Mouse (Mus musculus) megakaryocyte, adult 5-6 weeks (primary cell): ENCODE results near the gene Slco4a1. TPM values are rescaled to one million over a fixed set of nuclear protein-coding genes. Genes with fewer than 3 reads are reported as not detected.

Experiments used
- ATAC-seq: 2 replicates; pipeline ENCODE4 v1.8.0; 2016; ENCODE audit warnings: mild to moderate bottlenecking, inconsistent platforms; ENCODE audit not compliant: poor library complexity, severe bottlenecking
- total RNA-seq, 2 experiments: library from RNA; stranded (forward) in 1 of 2; stranded (reverse) in 1 of 2; fragments of 153-499, 151-499 nt in 1 of 2; fragments of 221-1000, 200-1000 nt in 1 of 2; gene quantifications; 2 replicates each; pipeline versions ENCODE4 v1.2.3 to v1.2.4; 2015 to 2017

Slco4a1 gene
- total RNA-seq, 2 experiments from 2014 or later: 2.5 to 2.7 TPM

GRCm38 (mm10) chr2:180501217-180501967 lies 45.3 kb downstream of the Slco4a1 start:
- no peak for ATAC-seq

- no peak for ATAC-seq
Measured at GRCm38 (mm10) chr2:180506281-180506680, 50.2 kb downstream of the Slco4a1 start.

GRCm38 (mm10) chr2:180508455-180509115 lies 52.5 kb downstream of the Slco4a1 start:
- ATAC-seq: no peak

DNA sequence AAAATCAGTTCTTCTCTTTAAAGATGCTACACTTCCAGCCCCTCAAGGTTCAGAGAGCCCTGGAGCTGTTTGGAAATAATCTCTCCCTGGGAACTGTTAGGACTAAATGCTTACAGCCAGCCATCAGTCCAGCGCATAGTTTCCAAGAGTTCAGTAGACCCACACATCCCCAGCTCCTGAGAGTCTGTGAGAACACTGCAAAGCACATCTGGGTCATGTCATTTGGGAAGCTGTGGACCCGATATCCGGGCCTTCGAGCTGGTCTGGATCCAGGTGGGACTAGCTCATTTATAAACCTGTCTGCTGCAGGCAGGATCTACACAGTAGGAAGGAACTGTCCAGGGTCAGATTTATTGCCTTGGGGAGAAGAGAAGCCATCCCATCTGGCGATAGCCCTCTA lies 54.8 kb downstream of the Slco4a1 start:
- ATAC-seq: no peak

DNA sequence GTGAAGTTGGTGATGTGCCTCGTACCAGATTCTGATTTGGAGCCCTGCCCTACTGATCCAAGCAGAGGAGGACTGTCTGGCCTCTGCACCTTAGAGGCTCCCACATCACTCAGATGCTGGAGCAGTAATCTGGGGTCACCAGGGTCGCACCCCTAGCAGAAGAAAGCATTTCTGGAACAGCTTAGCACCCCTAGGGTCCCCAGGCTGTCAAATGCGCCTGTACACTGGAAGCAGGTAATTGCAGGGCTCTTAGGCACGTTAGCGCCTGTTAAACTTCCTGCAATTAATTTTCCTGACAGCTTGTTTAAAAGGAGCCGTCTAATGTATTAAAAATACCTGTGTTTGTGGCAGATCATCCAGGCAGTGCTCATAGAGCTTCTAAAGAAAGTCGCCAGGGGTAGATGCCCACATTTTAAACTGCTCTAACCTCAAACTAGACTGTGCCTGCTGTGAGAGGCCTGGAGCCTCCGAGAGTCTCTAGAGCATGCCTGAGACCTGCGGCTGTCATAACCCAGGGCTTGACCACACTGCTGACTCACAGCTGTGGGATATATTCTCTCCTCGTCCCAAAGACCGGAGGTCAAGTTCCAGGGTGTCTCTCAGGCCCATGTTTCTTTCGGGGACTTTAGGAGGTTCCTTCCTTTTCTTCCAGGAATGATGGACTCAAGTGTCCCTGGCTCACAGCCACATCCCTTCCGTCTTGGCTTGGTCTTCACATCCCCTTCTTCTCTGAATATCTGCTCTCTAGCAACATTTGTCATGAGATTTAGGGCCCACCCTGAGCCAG lies 56.0 kb downstream of the Slco4a1 start:
- ATAC-seq: no peak

GRCm38 (mm10) chr2:180513019-180513418 lies 57.0 kb downstream of the Slco4a1 start:
- no peak for ATAC-seq

DNA sequence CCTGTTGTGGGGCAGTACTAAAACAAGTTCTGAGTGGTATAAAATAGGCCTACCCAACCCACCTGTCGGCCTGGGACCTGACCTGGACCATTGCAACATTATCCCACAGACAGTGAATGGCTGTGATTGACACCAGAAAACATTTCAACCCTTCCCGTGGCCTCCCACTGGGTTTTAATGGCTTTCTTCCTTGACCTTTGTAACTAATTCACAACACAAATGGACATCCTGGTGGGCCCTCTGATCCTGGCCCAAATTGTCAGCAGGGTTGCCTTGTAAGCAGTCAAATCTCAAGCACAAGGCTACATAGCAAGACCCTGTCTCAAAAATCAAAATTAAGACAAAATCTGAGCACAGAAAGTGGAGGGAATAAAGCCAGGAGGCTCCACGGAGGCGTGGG lies 57.8 kb downstream of the Slco4a1 start:
- ATAC-seq: no peak

GRCm38 (mm10) chr2:180521437-180522221 lies 65.6 kb downstream of the Slco4a1 start:
- no peak for ATAC-seq

DNA sequence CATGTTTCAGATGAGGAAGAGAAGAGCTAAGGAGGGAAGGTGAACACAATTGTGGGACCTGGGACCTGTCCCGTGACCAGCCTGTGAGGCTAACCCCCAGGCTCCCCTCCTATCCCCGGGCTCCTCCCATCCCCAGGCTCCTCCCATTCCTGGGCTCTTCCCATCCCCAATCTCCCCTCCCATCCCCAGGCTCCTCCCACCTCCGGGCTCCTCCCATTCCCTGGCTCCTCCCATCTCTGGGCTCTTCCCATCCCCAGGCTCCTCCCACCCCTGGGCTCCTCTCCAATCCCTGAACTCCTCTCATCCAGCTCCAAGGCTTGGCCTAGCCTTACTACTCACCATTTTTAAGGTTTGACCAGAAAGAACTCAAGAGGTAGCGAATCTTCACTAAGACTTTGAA lies 66.8 kb downstream of the Slco4a1 start:
- ATAC-seq: no peak

Other genes starting within 250 kb of the Slco4a1 start
- gene Lama5, start 230.4 kb upstream of the Slco4a1 start, total RNA-seq (2015): 0.48 and 0.83 TPM in 2 replicates
- 0.18 and 4.0 TPM in 2 replicates for gene Lama5, start 230.4 kb upstream of the Slco4a1 start, total RNA-seq (2017)
- 1,036 and 1,070 TPM in 2 replicates for gene Rps21, start 198.9 kb upstream of the Slco4a1 start, total RNA-seq (2015)
- 1,935 and 2,289 TPM in 2 replicates for gene Rps21, start 198.9 kb upstream of the Slco4a1 start, total RNA-seq (2017)
- gene Cables2, start 182.7 kb upstream of the Slco4a1 start, total RNA-seq (2015): 16.0 and 16.4 TPM in 2 replicates
- gene Cables2, start 182.7 kb upstream of the Slco4a1 start, total RNA-seq (2017): 12.1 and 12.8 TPM in 2 replicates
- not detected in 2 replicates for gene Rbbp8nl, start 166.4 kb upstream of the Slco4a1 start, total RNA-seq (2015)
- not detected in 2 replicates for gene Rbbp8nl, start 166.4 kb upstream of the Slco4a1 start, total RNA-seq (2017)
- gene Gata5, start 121.5 kb upstream of the Slco4a1 start, total RNA-seq (2015): not detected in 2 replicates
- not detected in 2 replicates for gene Gata5, start 121.5 kb upstream of the Slco4a1 start, total RNA-seq (2017)
- not detected in 2 replicates for gene Ntsr1, start 43.7 kb downstream of the Slco4a1 start, total RNA-seq (2015)
- gene Ntsr1, start 43.7 kb downstream of the Slco4a1 start, total RNA-seq (2017): not detected in 2 replicates
- gene Mrgbp, start 125.1 kb downstream of the Slco4a1 start, total RNA-seq (2015): 20.2 and 30.8 TPM in 2 replicates
- 21.8 and 23.2 TPM in 2 replicates for gene Mrgbp, start 125.1 kb downstream of the Slco4a1 start, total RNA-seq (2017)
- gene Ogfr, start 133.0 kb downstream of the Slco4a1 start, total RNA-seq (2015): 37.3 and 42.7 TPM in 2 replicates
- 62.2 and 64.9 TPM in 2 replicates for gene Ogfr, start 133.0 kb downstream of the Slco4a1 start, total RNA-seq (2017)
- gene Col9a3, start 141.5 kb downstream of the Slco4a1 start, total RNA-seq (2015): 0.62 and 1.3 TPM in 2 replicates
- gene Col9a3, start 141.5 kb downstream of the Slco4a1 start, total RNA-seq (2017): 0.16 and 0.51 TPM in 2 replicates
- gene Tcfl5, start 186.5 kb downstream of the Slco4a1 start, total RNA-seq (2015): not detected in 2 replicates
- not detected in 2 replicates for gene Tcfl5, start 186.5 kb downstream of the Slco4a1 start, total RNA-seq (2017)